26 mouse cellular contexts compared by ENCODE assay signal in genomic region chr13:75702814-75703213, GRCm38 (mm10).
"Had no signal": no experiment of that assay in that cellular context is flagged by ENCODE, and none has a peak within 500 bp of the region (broad histone marks: within the 10 kb centered on the region; RNA-seq: fewer than 3 reads in every experiment).

No protein-coding gene starts in this region.

- H3K36me3 ChIP-seq: heart, embryonic 12.5 days; hindbrain, embryonic 10.5 days; hindbrain, embryonic 12.5 days; intestine, embryonic 15.5 days; limb, embryonic 13.5 days; limb, embryonic 15.5 days; liver, embryonic 12.5 days had no signal

- H3K4me3 ChIP-seq: gastrocnemius, adult 2 months; heart, adult 2 months; heart, embryonic 12.5 days; hindbrain, embryonic 10.5 days; hindbrain, embryonic 12.5 days; intestine, embryonic 15.5 days; limb, embryonic 13.5 days; limb, embryonic 15.5 days; liver, embryonic 12.5 days had no signal

- H3K4me2 ChIP-seq: heart, embryonic 12.5 days; hindbrain, embryonic 12.5 days; hindbrain, embryonic 14.5 days; intestine, embryonic 15.5 days; limb, embryonic 13.5 days; limb, embryonic 15.5 days; liver, embryonic 12.5 days had no signal

- H3K9me3 ChIP-seq: heart, embryonic 12.5 days; hindbrain, embryonic 10.5 days; hindbrain, embryonic 12.5 days; intestine, embryonic 15.5 days; limb, embryonic 13.5 days; limb, embryonic 15.5 days; liver, embryonic 12.5 days had no signal

- H3K9ac ChIP-seq: heart, embryonic 12.5 days; hindbrain, embryonic 12.5 days; hindbrain, embryonic 14.5 days; intestine, embryonic 15.5 days; limb, embryonic 13.5 days; limb, embryonic 15.5 days; liver, embryonic 12.5 days; liver, embryonic 14.5 days had no signal

- DNase-seq: gastrocnemius, adult 2 months; gastrocnemius, postnatal 10 days; gastrocnemius, postnatal 25 days; heart, adult 2 months; heart, postnatal 10 days; heart, postnatal 4 days; kidney, adult 18-20 months; kidney, adult 8-10 months; kidney, postnatal 10 days; kidney, postnatal 25 days; layer of hippocampus, adult 9-11 months; layer of hippocampus, postnatal 36 days; left cerebral cortex, postnatal 4 days; lung, adult 18-20 months had no signal

- H3K4me1 ChIP-seq: heart, embryonic 12.5 days; hindbrain, embryonic 12.5 days; intestine, embryonic 15.5 days; limb, embryonic 13.5 days; limb, embryonic 15.5 days had no signal

- ATAC-seq: hindbrain, embryonic 16.5 days; inflammation-experienced regulatory T-cells, adult 6 months; intestine, embryonic 15.5 days; intestine, postnatal 0 days; liver, embryonic 12.5 days had no signal

- H3K27me3 ChIP-seq: heart, embryonic 12.5 days; hindbrain, embryonic 12.5 days; intestine, embryonic 15.5 days; limb, embryonic 13.5 days; limb, embryonic 15.5 days; liver, embryonic 12.5 days had no signal

- H3K27ac ChIP-seq: gastrocnemius, adult 2 months; heart, adult 2 months; hindbrain, embryonic 10.5 days; hindbrain, embryonic 12.5 days; hindbrain, embryonic 14.5 days; intestine, embryonic 15.5 days; limb, embryonic 13.5 days; limb, embryonic 15.5 days; liver, embryonic 12.5 days; liver, embryonic 14.5 days had no signal
